Mouse (Mus musculus) ovary, adult 10 weeks (tissue): ENCODE data around the gene Gm20547. TPM values are rescaled to one million over a fixed set of nuclear protein-coding genes. Genes with fewer than 3 reads are reported as not detected.

Source experiments
- polyA plus RNA-seq: library from polyadenylated mRNA; stranded (reverse); fragments of 350-450 nt; fragmentation: Illumina TruSeq; extraction: RNeasy Lipid Tissue Mini Kit (QIAGEN cat#74804); gene quantifications from one replicate; pipeline ENCODE4 v1.2.3, GENCODE M21; 2014

The Gm20547 gene
- polyA plus RNA-seq, result 1.0 TPM

DNA sequence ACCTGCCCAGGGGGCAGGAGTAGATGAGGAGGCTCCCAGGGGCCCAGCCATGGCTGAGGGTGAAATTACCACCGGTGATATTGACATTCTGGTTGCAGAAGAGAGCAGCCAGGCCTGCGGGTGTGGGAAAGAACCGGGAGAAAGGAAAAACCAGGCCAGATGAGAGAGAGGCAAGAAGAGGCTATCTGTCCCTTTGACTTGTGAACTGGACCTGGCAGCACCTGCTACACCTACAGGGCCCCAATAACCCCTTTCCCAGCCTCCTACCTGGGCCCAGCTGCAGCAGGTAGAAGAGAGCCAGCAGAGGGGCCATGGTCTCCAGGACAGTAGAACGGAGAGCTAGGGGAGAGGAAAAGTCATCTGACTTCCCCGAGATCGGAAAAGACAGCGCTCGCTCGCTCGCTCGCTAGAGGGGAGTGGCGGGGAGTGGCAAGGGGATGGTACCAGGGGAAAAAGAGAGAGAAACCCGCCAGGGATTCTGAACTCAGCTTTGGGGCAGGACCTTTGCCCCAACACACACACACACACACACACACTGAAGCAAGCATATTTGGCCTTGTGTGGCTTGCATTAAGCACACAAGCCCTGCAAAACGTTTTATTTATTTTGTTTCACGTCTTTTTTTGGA is at the start of gene Gm20547:
Gm20547 (minus strand) TSS at position 360 of the 628 bp plus-strand sequence.

DNA sequence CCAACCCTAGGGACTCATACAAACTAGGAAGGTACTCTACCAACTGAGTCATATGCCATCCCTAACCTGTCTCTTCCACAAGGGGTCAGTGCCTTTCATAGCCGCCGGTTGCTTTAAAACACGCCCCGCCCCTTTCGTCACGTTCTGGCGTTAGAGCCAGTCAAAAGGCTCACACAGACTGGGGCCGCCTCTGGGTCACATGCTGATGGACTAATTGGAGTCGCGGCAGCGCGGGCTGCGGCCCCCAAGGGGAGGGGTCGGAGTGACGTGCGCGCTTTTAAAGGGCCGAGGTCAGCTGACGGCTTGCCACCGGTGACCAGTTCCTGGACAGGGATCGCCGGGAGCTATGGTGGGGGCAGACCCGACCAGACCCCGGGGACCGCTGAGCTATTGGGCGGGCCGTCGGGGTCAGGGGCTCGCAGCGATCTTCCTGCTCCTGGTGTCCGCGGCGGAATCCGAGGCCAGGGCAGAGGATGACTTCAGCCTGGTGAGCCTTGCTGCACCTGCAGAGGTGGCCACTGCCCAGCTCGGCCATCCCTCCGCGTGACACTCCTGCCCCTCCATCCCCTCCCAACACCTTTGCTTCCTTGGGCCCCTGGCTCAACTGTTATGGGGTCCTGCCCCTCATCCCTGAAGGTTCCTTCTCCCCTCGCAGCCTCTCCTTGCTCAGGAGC is 49.4 kb upstream of the Gm20547 start, which contains the start of gene Neu1:
Neu1 (plus strand) TSS at position 193 of the 674 bp plus-strand sequence.

DNA sequence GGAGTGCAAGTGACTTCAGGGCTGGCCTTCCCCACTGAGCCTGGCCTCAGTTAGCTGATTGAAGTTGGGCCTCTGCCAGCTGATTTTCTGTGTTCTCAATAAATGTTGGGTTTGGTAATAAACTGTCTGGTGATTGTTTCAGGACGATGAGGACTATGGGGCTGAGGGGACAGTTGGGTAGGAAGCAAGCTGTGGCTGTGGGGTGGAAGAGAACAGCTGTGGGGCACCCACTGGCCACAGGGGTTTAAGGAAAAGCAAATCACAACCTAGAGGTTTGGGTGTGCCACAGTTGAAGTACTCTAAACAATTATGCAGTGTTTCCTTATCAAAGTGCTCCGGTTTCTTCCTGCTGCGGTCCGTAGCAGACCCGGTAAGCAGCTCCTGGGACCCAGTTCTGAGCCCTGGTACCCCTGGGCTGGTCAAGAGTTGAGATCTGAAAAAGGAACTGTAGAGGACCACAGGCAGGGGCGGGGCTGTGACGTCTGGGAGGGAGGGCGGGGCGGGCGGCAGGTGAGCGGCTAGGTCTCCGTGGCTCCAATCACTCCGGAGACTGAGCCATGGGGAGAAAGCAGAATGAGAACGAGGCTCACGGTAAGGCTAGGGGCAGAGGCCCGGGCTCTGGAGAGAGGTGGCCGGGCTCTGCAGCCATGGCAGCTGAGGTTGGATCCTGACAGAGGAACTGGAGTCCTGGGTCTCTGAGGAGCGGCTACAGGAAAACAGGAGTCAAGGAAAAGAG is 32.3 kb upstream of the Gm20547 start, which contains the start of gene Slc44a4:
Slc44a4 (plus strand) TSS at position 537 of the 736 bp plus-strand sequence.

GRCm38 (mm10) chr17:34898160-34898586 is 16.3 kb upstream of the Gm20547 start, which contains the start of the genes C2 and Ehmt2:
TSS of gene C2 (minus strand) at chr17:34898265.
TSS of gene Ehmt2 (plus strand) at chr17:34898469.

GRCm38 (mm10) chr17:34879336-34879879 is 2.4 kb downstream of the Gm20547 start, which contains the start of gene Zbtb12:
TSS of gene Zbtb12 (plus strand) at chr17:34879483.

GRCm38 (mm10) chr17:34862416-34863081 is 19.3 kb downstream of the Gm20547 start, which contains the start of gene Cfb:
TSS of gene Cfb (minus strand) at chr17:34862518.

DNA sequence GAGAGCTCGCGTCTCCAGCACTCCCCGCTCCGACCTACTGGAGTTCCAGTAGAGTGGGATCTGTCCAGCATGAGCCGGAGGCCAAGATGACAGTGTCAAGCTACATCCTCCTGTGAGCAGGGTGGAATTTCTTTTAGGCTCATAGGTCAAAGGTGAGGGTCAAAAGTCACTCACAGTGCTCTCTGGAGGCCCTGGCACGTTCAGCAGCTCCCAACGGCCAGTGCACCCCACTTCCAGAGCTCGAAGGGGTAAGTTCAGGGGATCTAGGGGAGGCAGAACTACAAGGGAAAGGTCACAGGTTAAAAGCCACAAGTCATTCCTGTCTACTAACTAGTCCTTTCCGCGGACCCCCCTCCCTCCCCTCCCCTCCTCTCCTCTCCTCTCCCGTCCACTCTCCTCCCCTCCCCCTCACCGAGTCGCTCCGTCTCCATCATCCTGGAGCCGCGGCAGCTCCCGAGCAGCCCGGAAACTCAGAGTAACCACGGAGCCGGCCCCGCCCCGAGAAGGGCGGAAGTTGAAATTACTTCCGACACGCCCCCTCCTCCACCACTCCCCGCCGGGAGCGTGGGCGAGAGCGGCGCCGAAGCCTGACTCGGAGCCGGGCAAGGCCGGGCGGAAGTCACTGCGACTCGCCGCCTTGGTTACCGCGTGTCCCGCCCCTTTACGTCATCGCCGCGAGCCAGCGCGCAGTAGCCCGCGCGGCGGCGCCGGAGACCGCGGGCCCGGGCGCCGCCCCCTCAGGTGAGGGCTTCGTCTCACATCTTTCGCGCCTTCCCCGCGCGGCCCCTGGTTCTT is 31.9 kb downstream of the Gm20547 start, which contains the start of the genes Skiv2l and Nelfe:
Skiv2l (minus strand) TSS at position 489 of the 795 bp plus-strand sequence.
Nelfe (plus strand) TSS at position 670 of the 795 bp plus-strand sequence.

DNA sequence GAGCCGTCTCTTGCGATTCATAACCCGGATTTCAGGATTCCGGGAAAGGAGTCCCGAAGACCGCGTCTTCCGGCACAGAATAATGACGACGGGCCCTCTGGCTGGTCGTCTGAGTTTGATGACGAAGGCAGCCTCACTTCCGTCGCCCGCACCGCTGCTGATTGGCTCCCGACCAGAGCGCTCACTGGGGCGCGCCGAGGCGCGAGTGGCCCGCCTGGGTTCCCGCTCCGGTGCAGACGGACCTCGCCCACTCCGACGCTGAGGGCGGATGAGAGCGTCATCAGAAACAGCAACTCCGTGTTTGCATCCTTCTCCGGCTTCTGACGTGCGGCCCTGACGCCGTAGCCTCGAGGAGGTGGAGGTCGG is 45.0 kb downstream of the Gm20547 start, which contains the start of the genes Stk19 and Dxo:
Stk19 (minus strand) TSS at position 90 of the 366 bp plus-strand sequence.
Dxo (plus strand) TSS at position 164 of the 366 bp plus-strand sequence.

Other genes starting within 250 kb of the Gm20547 start
- 9.4 TPM for gene Fkbpl, start 237.3 kb downstream of the Gm20547 start, polyA plus RNA-seq
- 2.5 TPM for gene Atf6b, start 234.9 kb downstream of the Gm20547 start, polyA plus RNA-seq
- 0.06 TPM for gene Tnxb, start 211.5 kb downstream of the Gm20547 start, polyA plus RNA-seq
- gene C4b, start 138.2 kb downstream of the Gm20547 start, polyA plus RNA-seq, result 1.7 TPM
- gene Cyp21a1, start 77.5 kb downstream of the Gm20547 start, polyA plus RNA-seq, result not detected
- gene Stk19, start 45.1 kb downstream of the Gm20547 start, polyA plus RNA-seq, result 4.4 TPM
- 1.9 TPM for gene Dxo, start 45.0 kb downstream of the Gm20547 start, polyA plus RNA-seq
- 2.9 TPM for gene Skiv2l, start 31.8 kb downstream of the Gm20547 start, polyA plus RNA-seq
- gene Nelfe, start 31.7 kb downstream of the Gm20547 start, polyA plus RNA-seq, result 1.8 TPM
- not detected for gene Cfb, start 19.5 kb downstream of the Gm20547 start, polyA plus RNA-seq
- 10.8 TPM for gene Zbtb12, start 2.6 kb downstream of the Gm20547 start, polyA plus RNA-seq
- gene C2, start 16.2 kb upstream of the Gm20547 start, polyA plus RNA-seq, result 11.5 TPM
- gene Ehmt2, start 16.4 kb upstream of the Gm20547 start, polyA plus RNA-seq, result 9.4 TPM
- gene Slc44a4, start 32.4 kb upstream of the Gm20547 start, polyA plus RNA-seq, result 0.20 TPM
- gene Neu1, start 49.2 kb upstream of the Gm20547 start, polyA plus RNA-seq, result 1.8 TPM
- 16.9 TPM for gene Hspa1b, start 77.2 kb upstream of the Gm20547 start, polyA plus RNA-seq
- gene Gm20481, start 87.9 kb upstream of the Gm20547 start, polyA plus RNA-seq, result not detected
- gene Hspa1a, start 90.1 kb upstream of the Gm20547 start, polyA plus RNA-seq, result 8.2 TPM
- gene Hspa1l, start 90.7 kb upstream of the Gm20547 start, polyA plus RNA-seq, result not detected
- gene Lsm2, start 99.8 kb upstream of the Gm20547 start, polyA plus RNA-seq, result 19.2 TPM
- 6.0 TPM for gene Vars, start 118.9 kb upstream of the Gm20547 start, polyA plus RNA-seq
- gene Vwa7, start 134.5 kb upstream of the Gm20547 start, polyA plus RNA-seq, result not detected
- gene Sapcd1, start 146.0 kb upstream of the Gm20547 start, polyA plus RNA-seq, result not detected
- 0.68 TPM for gene Msh5, start 164.7 kb upstream of the Gm20547 start, polyA plus RNA-seq
- 25.1 TPM for gene Clic1, start 167.9 kb upstream of the Gm20547 start, polyA plus RNA-seq
- gene Ddah2, start 177.0 kb upstream of the Gm20547 start, polyA plus RNA-seq, result 2.7 TPM
- gene Ly6g6c, start 183.3 kb upstream of the Gm20547 start, polyA plus RNA-seq, result not detected
- 0.20 TPM for gene Mpig6b, start 184.1 kb upstream of the Gm20547 start, polyA plus RNA-seq
- gene Ly6g6e, start 194.9 kb upstream of the Gm20547 start, polyA plus RNA-seq, result not detected
- not detected for gene Ly6g6d, start 196.0 kb upstream of the Gm20547 start, polyA plus RNA-seq
- not detected for gene Ly6g6f, start 203.6 kb upstream of the Gm20547 start, polyA plus RNA-seq
- gene Abhd16a, start 207.2 kb upstream of the Gm20547 start, polyA plus RNA-seq, result 3.5 TPM
- gene Ly6g5c, start 226.2 kb upstream of the Gm20547 start, polyA plus RNA-seq, result not detected
- not detected for gene Ly6g5b, start 233.4 kb upstream of the Gm20547 start, polyA plus RNA-seq
- gene Gpank1, start 239.4 kb upstream of the Gm20547 start, polyA plus RNA-seq, result 0.91 TPM
- gene Csnk2b, start 240.0 kb upstream of the Gm20547 start, polyA plus RNA-seq, result 117 TPM
- gene D17H6S53E, start 244.3 kb upstream of the Gm20547 start, polyA plus RNA-seq, result 0.83 TPM